ENCODE assay signal across 18 mouse cellular contexts in the genomic region with DNA sequence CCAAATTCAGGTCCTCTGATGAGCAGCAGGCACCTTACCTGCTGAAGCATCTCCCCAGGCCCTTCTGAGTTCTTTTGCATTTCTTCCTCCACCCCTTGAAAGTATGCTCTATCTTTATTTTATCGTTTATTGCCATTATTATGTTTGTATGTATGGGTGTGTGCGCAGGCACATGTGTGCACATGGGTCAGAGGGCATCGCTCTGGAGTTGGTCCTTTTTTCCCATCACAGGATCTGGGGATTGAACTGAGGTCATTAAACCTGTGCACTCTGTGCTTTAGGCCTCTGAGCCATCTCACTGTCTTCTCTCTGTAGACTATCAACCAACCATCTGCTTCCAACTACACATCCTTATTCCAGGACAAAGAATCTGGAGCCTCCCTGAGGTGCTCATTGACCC. TPM values are rescaled to one million over a fixed set of nuclear protein-coding genes. Genes with fewer than 3 reads are reported as not detected.
"Had no signal": no experiment of that assay in that cellular context is flagged by ENCODE, and none has a peak within 500 bp of the region (broad histone marks: within the 10 kb centered on the region; RNA-seq: fewer than 3 reads in every experiment).

No protein-coding gene starts in this region.

- ATAC-seq: liver, postnatal 0 days; lung, postnatal 0 days; midbrain, embryonic 16.5 days had no signal

- H3K27me3 ChIP-seq: liver, embryonic 15.5 days; lung, embryonic 15.5 days; midbrain, embryonic 12.5 days; neural tube, embryonic 12.5 days had no signal

- H3K27ac ChIP-seq: liver, embryonic 15.5 days; lung, embryonic 15.5 days; macrophage; midbrain, embryonic 12.5 days; neural tube, embryonic 12.5 days had no signal

- DNase-seq: liver, postnatal 0 days; lung, adult 2 months; lung, postnatal 14 days; lung, postnatal 36 days; midbrain, embryonic 14.5 days; right cerebral cortex, postnatal 14 days; spleen, adult 18-20 months; thymus, adult 18-20 months; thymus, postnatal 14 days; thymus, postnatal 36 days had no signal

- H3K4me2 ChIP-seq: liver, embryonic 15.5 days; lung, embryonic 15.5 days; midbrain, embryonic 12.5 days; neural tube, embryonic 12.5 days had no signal

- H3K4me3 ChIP-seq: liver, embryonic 15.5 days; lung, embryonic 15.5 days; megakaryocyte, embryonic 14.5 days; midbrain, embryonic 12.5 days; neural tube, embryonic 12.5 days had no signal

- H3K9ac ChIP-seq: liver, embryonic 15.5 days; liver, postnatal 0 days; lung, embryonic 15.5 days; midbrain, embryonic 12.5 days; neural tube, embryonic 12.5 days had no signal

- H3K9me3 ChIP-seq: liver, embryonic 15.5 days; lung, embryonic 15.5 days; midbrain, embryonic 12.5 days; neural tube, embryonic 12.5 days had no signal

- H3K36me3 ChIP-seq: liver, embryonic 15.5 days; lung, embryonic 15.5 days; midbrain, embryonic 12.5 days; neural tube, embryonic 12.5 days had no signal

- H3K4me1 ChIP-seq: liver, embryonic 15.5 days; lung, embryonic 15.5 days; midbrain, embryonic 12.5 days; neural tube, embryonic 12.5 days had no signal

RNA-seq across cellular contexts. Expression of gene Nos2, which starts 40.9 kb away (rescaled TPM):
- polyA plus RNA-seq: liver, postnatal 0 days had no signal
